Mouse (Mus musculus) retina, embryonic 14.5 days (tissue): Measurements from ENCODE around the gene Mov10.

Source experiments
- DNase-seq: peaks from one replicate; pipeline ENCODE4 v3.0.0-alpha.2; 2015; ENCODE audit warnings: low spot score

Mov10 gene

DNA sequence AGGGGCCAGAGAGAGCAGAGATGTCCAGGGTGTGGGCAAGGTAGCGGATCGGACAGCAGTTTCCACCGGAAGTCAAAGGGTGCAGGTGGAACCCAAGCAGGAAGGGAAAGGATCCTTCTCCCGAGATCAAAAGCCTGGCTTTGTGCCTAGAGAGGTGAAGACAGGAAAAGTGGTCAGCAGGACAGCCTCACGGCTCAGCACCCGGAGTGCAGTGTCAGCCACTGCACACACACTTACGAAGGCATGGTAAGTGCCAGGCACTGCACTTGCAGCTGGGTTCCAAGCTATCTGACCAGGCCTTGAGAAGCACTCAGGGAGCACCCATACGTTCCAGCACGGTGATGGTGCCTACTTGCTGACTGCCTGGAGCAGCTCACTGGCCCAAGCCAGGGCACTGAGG is 12.8 kb downstream of the Mov10 start:
- DNase-seq, result no peak

DNA sequence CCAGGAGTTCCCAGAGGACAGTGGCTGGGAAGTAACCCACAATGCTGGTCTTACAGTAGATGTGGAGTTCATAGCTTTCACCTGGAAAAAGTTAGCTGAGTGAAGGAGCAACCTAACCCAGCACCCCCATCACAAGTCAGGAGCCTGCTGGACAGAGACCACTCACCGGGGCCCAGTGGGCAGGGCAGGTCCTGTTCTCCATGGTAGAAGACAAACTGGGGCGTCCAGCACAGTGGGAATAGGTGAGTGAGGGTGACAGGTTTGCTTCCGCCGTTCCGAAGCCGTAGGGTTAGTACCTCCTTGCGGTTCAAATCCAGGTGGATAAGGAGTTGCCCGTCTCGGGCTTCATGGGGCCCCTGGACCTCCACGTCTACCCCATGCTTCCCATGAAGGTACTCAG is 14.1 kb downstream of the Mov10 start:
- no peak for DNase-seq

DNA sequence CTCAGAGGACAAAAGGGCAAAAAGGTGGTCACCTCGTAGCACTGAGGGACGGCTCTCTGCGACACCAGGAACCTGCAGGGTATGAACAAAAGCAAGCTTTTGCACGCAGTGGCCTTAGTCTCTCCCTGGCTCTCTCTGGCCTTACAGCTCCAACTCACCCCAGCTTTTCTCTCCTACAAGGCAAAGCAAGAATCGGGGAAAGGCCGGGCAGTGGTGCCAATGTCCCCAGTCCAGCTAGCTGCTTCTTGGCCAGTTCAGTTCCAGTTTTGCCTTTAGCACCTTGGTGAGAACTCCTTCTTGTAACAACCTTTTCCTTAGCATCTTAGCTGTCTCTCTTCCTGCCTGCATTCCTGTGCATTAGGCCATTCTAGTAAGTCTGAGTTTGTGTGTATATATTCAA is 16.9 kb downstream of the Mov10 start:
- DNase-seq, result no peak

DNA sequence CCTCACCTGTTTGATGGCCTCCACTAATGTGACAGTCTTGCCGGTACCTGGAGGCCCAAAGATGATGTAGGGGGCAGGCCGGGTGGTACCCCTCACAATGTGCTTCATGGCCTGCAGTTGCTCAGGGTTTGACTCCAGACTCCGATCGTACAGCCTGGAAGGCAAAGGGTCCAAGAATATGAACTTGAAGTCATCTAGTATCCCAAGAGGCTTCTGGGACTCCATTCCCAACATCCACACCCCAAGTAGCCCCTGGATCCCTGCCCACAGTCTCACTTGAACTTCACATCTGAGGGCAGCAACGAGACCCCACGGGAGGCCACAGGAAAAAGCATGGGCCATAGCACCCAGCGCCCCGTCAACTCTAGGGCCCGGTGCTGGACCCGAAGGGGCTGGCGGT is 17.7 kb downstream of the Mov10 start:
- DNase-seq, result no peak

DNA sequence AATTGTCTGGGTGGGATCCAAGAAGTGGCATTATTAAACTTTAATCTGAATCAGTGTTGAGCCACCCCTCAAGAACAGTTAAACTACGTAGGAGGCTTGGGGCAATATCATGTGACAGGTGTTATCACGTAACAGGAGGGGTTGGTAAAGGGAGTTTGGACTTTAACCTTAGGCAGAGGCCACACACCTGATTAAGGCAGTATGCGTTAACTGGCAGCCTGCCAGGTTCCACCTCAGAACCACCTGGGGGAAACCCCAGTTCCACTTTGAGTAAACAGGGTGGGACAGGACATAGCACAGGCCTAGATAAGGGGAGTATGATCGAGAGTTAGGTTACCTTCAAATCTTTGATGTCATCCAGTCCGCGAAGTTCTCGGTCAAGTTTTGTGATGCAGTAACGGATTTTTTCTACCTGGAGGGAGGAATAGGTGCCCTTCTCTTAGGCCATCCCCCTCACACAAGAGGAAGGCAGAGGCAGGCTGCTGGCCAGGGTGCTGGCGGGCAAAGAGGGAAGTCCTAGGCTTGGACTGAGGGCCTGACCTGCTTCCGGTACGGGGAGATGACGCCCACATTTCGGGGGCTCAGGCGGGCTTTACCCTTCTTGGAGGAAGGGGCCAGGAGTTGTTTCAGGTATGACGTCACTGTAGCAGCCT is 21.8 kb downstream of the Mov10 start:
- no peak for DNase-seq

DNA sequence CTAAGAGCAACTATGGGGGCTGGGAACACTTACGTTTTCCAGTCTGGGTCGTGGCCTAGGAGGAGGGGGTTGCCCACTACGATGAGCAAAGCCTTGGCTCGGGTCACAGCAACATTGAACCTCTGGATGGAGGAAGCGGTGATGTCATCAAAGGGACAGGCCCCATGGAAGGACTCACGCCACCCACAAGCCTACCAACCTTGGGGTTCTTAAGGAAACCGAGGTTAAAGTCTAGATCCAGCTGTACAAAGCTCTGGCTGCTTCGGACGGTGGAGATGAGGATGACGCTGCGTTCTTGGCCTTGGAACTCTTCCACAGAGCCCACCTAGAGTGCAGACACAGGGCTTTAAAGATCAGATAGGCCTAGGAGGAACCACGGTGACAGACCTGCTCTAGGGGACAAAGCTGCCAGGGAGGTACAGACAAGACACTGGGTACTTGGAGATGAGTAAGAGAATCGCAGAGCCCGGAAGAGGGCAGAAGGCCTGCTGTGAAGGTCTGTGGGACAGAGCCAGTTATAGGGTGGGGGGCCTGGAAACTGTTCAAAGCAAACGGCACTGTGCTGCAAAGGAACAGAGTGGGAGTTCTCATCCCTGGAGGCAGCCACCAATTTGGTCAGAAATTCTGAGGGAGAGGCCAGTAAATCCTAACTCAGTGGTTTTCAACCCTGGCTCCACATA is 22.6 kb downstream of the Mov10 start:
- DNase-seq, result no peak

DNA sequence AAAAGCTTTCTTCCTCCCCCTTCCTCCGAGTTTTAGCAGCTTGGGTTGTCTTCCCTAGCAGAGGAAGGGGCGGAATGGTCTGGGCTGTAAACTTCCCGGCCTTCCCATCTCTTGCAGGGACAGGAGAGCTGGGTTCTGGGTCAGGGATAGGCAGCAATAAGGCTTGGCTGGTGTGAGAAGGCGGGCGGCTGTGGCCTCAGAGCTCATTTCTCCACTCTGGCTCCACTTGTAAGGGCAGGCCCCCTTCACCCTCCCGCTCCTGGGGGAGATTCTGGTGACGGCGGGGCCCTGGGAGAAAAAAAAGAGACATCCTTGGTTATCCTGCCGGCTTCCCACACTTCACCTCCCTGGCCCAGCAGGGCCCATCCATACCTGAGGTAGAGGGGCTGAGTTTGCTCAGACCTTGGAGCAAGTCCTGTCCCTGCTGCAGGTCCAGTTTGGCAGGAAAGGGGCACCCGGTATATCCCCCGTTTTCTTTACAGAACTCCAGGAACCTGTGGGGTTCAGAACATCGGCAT is 23.4 kb downstream of the Mov10 start:
- DNase-seq, result no peak

DNA sequence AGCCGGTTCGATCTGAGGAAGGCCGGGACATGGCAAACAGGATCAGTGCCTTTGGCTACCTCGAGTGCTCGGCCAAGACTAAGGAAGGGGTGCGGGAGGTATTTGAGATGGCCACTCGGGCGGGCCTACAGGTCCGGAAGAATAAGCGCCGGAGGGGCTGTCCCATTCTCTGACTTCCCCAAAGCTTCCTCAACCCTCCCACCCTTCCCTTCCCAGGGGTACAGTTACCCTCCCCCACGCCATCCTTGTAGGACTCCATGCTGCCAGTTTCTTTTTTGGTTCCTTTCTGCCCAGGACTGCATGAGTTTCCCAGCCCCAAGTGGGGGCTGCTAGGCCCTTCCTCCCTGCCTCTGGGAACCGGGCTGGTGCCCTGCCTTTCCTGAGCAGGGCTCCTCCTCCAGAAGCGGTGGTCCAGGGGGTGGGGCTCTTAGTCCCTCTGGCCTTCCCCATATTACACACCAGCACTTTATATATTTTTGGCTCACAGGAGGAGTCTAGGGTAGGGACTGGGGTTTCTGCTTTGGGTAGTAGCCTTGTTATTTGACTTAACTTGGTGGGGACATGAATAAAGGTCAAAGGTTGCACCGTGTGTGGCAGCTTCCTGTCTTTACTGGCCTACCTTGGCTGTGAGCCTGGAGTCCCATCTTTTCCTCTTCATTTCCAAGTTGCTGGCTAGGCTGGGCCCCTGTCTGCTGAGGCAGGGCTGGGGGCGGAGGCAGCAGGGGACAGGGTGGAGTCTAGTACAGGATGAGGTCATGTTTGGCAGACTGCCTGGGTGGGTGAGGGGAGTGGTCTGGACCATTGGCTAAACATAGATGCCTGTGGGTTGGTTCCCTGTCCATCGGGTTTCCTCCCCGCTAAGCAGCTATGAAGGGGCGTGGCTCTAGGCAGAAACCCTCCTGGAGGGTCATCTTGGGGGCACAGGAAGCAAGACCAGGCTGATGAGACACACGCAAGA is 24.2 kb downstream of the Mov10 start:
- DNase-seq, result peak; percentile 95

DNA sequence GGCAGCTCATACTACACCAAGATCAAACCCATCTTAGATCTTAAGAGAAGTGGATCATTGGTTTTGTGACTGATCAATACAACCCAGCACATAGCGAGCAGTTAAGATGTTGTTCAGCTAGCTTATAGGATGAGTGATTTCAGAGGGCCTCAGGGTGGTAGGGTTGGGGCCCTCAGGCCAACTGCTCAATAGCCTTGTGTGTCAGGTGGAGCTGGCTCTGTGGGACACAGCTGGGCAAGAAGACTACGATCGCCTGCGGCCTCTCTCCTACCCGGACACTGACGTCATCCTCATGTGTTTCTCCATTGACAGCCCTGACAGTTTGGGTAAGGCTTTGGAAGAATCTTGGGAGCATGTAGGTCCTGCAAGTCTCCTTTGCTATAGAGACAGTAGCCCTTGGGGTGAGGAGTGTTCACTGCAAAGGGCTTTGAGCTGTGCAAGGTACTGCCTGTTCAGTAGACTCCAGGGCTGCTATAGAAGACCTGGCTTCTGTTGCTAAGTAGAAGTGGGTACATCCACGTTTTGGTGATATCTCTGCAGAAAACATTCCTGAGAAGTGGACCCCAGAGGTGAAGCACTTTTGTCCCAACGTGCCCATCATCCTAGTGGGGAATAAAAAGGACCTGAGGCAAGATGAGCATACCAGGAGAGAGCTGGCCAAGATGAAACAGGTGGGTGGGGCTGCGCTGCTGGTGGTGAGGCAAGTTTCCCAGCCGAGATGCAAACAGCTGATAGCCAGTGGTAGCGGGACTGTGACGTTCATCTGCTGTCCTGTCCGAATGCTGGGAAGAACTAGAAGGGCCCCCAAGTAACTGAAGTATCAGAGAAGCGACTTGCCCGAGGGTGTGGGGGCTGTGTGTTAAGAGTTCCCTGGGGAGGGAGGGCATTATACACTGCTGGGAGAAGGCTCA is 25.7 kb downstream of the Mov10 start:
- no peak for DNase-seq

DNA sequence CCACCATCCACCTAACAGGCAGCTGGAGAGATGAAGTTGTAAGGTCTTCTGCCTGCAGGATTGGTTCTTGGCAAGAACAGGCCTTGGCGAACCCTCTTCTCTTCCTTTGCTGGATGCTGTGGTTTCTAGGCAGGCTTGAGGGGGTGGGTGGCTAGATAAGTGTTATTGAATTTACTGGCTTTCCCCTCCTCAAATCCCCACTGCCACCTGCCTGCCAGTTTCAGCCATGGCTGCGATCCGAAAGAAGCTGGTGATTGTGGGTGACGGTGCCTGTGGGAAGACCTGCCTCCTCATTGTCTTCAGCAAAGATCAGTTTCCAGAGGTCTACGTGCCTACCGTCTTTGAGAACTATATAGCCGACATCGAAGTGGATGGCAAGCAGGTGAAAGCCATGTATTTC is 26.7 kb downstream of the Mov10 start:
- DNase-seq, result no peak

DNA sequence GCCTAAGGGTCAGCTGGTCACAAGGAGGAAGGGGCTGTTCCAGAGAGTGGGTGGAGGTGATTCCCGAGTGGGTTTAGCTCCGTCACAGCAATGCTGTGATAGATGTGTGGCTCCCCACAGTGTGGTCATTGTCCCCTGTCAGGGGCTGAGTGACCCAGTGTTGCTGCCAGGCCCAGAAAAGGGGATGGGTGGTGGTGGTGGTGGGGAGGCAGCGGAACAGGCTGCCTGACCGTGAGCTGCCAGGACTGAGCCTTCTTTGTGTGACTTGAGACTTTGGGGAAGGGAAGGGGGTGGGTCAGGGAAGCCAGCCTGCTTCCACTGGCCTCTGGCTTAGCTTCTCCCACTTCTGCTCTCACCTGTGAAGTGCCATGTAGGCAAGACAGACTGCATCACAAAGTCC is 27.3 kb downstream of the Mov10 start:
- no peak for DNase-seq

DNA sequence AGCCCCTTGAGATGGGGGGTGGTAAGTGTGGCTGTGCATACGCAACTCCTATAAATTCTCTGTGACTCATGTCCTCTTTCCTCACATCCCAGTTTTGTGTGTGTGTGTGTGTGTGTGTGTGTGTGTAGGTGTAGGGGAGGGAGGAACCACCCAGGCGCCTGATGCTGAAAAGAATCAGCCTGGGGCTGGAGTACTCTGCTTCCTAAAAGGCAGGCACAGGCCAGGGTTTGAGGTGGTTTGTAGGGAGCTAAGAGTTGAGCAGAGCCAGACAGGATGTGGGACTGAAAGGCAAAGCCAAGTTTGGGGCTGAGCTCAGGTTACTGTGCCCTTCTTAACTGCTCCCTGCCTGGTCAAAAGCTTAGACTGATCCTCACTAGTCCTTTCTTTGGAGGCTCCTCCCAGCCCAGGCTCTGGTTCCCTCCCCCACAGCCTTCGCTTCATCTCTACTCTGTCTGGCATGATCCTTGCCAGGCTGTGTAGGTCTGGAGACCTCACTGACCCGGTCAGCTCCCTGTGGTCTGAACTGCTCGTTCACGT is 27.9 kb downstream of the Mov10 start:
- DNase-seq, result peak; percentile 45

DNA sequence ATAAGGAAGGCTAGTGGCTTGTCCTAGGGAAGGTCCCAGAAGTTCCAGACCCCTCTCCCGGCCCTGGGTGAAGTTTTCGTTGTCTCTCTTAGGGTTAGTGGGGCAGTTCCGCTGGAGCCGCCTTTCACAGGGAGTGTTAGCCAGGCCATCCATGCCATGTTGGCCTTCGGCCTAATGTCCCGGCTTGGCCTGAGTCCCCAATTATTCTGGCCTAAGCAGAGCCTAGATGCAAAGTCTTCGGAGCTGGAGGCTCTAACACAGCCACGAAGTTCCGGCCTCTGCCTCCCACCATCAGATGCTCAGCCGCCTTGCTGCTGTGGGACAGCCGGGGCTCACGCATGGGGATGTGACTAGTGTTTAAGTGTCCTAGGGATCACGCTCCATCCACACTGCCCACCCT is 28.5 kb downstream of the Mov10 start:
- DNase-seq, result no peak

DNA sequence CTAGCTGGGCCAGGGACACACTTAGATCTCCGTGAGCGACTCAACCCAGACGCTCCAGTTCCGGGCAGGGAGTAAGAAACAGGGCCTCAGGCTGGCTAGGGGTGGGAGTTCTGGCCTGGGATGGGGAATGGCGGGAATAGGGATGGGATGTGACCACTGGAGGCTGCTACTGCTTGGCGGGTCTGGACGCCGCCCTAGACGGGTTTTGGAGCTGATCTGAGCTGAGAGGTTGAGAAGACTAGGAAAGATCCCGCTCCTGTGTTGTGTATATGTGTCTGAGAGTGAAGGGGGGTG is 29.1 kb downstream of the Mov10 start:
- no peak for DNase-seq

DNA sequence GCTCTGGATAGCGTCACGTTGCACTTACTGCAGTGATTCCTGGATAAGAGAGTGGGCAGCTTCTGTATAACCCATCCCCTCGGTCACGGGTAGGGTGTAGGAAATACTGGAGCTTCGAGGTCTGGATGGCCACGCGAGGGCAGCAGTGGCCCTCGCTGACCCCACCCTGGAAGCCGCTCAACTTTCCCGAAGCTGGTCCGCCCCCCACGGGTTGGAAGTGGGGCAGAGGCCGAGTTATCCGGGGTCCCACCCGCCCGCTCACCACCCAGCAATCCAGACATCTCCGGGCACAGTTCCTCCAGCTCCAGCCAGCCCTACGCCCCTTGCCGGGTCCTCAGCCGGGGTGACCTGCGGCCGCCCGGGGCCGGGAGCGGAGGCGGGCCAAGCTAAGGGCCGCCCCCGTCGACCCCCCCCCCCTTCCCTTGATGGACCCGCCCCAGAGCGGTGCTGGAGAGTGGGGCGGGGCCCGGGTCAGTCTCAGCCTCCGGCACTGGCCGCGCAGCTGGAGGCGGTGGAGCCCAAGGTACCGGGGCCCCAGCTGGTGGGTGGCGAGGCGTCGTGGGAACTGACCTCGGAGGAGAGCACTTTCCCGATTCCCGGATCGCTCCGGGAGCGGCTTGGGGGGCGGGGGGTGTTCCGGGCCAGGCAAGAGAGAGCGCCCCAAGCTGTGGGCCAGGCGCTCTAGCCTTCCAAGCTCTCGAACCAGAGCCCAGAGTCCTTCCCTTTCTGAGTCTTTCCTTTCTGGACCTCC is 29.6 kb downstream of the Mov10 start:
- peak; percentile 88 for DNase-seq

DNA sequence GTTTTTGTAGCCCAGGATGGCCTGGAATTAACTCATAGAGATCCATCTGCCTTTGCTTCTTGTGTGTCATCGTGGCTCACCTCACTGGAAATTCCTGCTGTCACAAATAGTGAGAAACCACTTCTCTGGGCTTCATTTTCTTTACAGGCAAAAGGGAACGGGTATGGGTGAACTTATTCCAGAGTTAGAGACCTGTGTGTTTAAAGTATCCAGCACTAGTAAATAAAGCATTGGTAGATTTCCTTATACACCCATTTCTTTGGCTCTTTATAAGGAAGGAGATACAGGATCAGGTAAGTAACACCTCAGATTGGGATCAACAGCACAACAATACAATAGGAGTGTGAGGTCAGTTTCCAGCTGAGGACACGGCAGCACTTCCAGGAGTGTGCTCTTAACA is 30.3 kb downstream of the Mov10 start, which contains the start of gene Rhoc:
TSS of gene Rhoc (plus strand) at position 301 of the 400 bp plus-strand sequence.
- DNase-seq, result no peak

DNA sequence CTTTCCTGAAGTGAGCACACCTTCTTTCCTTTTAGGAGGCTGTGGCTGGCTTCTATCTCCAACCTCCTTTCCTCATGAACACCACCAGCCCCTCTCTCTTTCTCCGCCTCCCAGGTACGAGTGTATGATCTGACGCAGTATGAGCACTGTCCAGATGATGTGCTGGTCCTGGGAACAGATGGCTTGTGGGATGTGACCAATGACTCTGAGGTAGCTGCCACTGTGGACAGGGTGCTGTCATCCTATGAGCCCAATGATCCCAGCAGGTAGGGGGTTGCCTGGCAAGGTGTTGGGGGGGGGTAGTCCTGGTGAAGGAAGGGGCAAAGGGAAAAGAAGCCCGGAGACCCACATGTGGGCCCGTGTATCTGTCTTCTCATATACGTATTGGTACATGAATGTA is 33.1 kb downstream of the Mov10 start:
- DNase-seq, result no peak

DNA sequence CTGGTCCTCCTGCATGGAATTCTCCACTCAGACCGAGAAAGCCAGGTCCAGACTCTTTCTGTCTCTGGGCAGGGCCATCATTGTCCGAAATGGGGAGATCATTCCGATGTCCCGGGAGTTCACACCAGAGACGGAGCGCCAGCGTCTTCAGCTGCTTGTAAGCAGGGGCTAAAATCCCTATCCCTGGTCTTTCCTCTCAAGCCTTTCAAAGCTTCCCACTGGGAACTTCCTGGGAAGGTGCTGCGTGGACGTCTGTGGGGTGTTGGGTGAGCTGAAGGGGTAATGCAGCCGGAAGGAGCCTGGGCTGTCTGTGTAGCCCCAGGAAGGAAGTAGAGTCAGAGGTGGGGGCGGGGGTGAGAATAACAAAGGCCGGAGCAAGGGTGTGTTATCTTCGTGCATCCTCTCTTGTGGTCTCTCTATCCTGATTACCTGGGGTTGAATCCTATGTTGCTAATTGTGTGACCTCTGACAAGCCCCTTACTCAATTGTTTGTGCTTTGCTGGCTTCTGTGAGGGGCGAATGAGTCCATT is 34.3 kb downstream of the Mov10 start:
- DNase-seq, result no peak

DNA sequence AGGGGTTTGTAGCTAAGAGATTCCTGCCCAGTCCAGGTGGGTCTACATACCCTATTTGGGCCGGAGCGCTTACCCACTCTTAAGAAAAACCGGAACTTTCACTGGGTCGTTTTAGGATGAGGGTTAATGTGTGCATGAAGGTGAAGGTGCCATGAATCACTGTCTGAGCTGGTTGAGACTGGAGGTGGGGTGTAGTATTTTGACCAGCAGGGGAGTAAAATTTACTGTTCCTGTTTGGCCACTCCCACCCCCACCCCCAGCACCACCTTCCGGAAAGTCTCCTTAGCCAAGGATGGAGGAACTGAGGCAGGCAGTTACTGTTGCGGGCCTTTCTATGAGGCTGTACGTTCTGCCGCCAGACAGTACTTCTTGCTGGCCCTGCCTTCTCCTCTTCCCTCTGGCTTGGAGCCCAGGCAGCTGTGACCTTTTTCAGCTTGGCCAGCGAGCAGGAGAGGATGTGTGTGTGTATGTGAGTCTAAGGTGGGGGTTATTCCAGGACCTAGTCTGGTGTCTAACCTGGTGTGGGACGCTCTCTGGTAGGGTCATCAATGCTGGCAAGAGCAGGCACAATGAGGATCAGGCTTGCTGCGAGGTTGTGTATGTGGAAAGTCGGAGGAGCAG is 36.2 kb downstream of the Mov10 start:
- DNase-seq, result no peak

DNA sequence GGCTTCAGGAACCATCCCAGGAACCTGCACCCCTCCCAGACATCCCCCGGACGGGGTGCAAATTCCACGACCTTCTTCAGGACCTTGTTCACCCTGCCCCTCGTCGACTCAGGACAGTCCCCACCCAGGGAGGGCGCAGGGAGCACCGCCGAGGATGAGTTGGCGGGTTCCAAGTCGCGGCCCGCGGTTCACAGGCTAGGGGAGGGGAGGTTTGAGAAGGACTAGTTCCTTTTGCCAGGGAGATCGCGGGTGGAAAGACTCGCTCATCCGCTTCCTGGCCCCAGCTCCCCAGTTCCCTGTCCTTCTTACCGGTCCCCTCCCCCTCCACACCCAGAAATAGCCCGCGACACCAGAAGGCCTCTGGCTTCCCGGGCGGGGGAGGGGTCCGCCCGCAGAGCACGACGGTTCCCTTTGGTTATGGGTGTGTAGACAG is 36.9 kb downstream of the Mov10 start, which contains the start of gene Fam19a3:
TSS of gene Fam19a3 (minus strand) at position 370 of the 433 bp plus-strand sequence.
- DNase-seq, result peak; percentile 21
